Mouse (Mus musculus) heart, postnatal 10 days (tissue): ENCODE measurements around the gene Ldhc. TPM values are rescaled to one million over a fixed set of nuclear protein-coding genes. Genes with fewer than 3 reads are reported as not detected.

Experiments used
- DNase-seq, 2 experiments: peaks; one replicate each; pipeline ENCODE4 v3.0.0; 2021
- intact Hi-C: fragments of 180-260 bp; cut with DNase I; formaldehyde crosslinking; loops from one replicate; pipeline ENCODE4 v1.15.1; 2025
- total RNA-seq, 2 experiments: library from RNA; stranded (reverse); gene quantifications; 2 replicates each; pipeline ENCODE4 v1.2.3; 2021

The Ldhc gene
- total RNA-seq, 2 experiments from 2014 or later, result not detected

DNA sequence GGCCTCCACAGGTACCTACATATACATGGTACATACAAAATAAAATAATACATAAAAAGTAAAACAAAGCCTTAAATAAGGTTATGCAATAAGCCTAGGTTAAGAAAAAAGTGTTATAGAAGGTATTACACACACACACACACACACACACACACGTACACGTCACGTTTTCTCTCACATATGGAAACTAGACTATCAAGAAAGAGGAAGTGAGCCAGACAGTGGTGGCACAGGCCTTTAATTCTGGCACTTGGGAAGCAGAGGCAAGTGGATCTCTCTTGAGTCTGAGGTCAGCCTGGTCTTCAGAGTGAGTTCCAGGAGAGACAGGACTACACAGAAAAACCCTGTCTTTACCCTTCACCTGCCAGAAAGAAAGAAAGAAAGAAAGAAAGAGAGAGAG is 34.5 kb downstream of the Ldhc start:
- DNase-seq, result no peak
- intact Hi-C loops, result no loop called here

DNA sequence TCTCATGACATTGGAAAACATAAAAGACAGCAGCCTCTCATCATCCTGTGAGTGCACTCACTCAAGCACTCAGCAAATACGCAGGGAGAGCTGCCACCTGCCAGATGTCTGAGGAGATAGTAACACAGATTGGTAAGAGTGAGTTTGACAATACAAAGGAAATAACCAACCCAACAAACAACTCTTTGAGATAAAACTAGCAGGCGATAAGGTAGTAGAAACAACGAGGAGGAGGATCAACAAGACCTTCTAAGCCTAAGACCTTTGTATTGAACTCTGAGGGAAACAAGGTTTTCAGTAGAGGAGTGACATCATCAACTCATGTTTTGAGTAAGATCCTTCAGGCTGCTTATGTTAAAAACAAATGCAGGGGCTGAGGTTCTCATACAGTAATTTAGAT is 38.3 kb downstream of the Ldhc start:
- intact Hi-C loops, result no loop called here
- DNase-seq, result no peak

GRCm38 (mm10) chr7:46911250-46911649 is 50.2 kb downstream of the Ldhc start:
- intact Hi-C loops, result no loop called here
- DNase-seq, result no peak

GRCm38 (mm10) chr7:46916376-46916775 is 55.4 kb downstream of the Ldhc start:
- intact Hi-C loops, result no loop called here
- DNase-seq, result no peak

DNA sequence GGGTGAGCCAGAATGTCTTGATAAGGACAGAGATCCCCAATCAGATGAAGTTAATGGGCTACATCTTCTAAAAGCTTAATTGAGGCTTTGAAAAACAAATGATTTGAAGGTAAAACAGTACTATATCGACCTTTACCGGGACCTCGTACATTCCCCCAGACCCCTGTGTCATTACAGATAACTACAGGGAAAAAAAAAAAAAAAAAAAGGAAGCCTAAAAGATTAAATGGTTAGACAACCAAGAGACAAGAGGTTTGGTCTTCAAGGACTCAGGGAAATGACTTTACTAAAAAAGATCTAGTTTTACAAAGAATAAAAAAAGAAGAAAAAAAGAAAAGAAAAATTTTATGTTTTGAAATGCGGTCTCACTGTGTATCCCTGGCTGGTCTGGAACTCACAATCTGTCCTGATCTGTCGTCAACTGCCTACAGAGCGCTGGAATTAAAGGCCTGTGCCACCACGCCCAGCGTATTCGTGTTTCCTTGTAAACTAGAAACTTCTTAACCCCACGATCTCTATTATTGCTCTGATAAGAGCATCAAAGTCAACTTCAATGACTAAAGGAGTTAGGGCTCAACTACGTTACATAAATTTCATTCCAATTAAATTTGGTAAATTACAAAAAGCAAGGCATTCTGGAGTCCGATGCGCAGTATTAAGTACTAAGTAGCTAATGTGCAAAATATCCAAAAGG is 57.8 kb downstream of the Ldhc start:
- intact Hi-C loops, result no loop called here
- no peak for DNase-seq

- DNase-seq, result peak; percentile 95 to 96
- intact Hi-C loops, result no loop called here
These were observed 58.7 kb downstream of the Ldhc start, which contains the start of gene Tsg101 for GRCm38 (mm10) chr7:46919551-46920176. Gene Tsg101, minus strand, starts transcription at chr7:46919969.

DNA sequence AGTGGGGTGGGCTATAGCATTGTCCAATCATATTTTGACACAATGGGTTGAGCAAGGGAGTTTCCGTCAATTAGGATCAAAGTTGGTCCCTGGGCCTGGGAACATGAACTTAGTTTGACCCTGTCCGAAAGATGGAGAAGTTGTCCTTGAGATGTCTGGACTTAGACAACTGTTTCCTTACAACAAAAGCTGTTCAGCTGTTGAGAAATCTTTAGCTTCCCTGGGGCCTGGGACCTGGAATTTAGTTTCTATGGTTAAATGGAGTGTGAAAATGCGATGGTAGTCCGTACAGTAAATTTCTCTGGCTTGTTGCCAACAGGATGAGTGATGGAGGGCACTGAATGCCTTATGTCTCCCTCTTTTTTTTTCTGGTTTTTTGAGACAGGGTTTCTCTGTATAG is 61.1 kb downstream of the Ldhc start:
- DNase-seq, result no peak
- intact Hi-C loops, result no loop called here

Other genes starting within 250 kb of the Ldhc start
- 1 to 10 TPM; 5.6 to 6.5 TPM for gene Sergef, start 221.4 kb upstream of the Ldhc start, total RNA-seq
- not detected for gene Tph1, start 188.7 kb upstream of the Ldhc start, total RNA-seq
- gene Saal1, start 150.5 kb upstream of the Ldhc start, total RNA-seq, result 1 to 10 TPM; 5.0 to 5.9 TPM
- gene Saa3, start 145.5 kb upstream of the Ldhc start, total RNA-seq, result not detected
- gene Saa4, start 128.6 kb upstream of the Ldhc start, total RNA-seq, result not detected
- not detected for gene Saa1, start 118.2 kb upstream of the Ldhc start, total RNA-seq
- gene Saa2, start 109.4 kb upstream of the Ldhc start, total RNA-seq, result not detected
- gene Hps5, start 65.1 kb upstream of the Ldhc start, total RNA-seq, result 10 to 100 TPM; 11.6 TPM
- 10 to 100 TPM; 22.6 to 22.7 TPM for gene Gtf2h1, start 65.1 kb upstream of the Ldhc start, total RNA-seq
- gene Ldha, start 19.7 kb upstream of the Ldhc start, total RNA-seq, result 100 to 1,000 TPM; 889 to 902 TPM
- gene Tsg101, start 58.8 kb downstream of the Ldhc start, total RNA-seq, result 10 to 100 TPM; 78.8 to 80.3 TPM
- 10 to 100 TPM; 10.8 to 13.4 TPM for gene Uevld, start 97.3 kb downstream of the Ldhc start, total RNA-seq
- gene Gm9999, start 122.4 kb downstream of the Ldhc start, total RNA-seq, result not detected
- 10 to 100 TPM; 12.5 to 13.8 TPM for gene Spty2d1, start 147.2 kb downstream of the Ldhc start, total RNA-seq
- 10 to 100 TPM; 33.8 to 37.3 TPM for gene Tmem86a, start 189.4 kb downstream of the Ldhc start, total RNA-seq